Mouse (Mus musculus) c-Kit-negative CD71-positive TER-119-positive erythroid progenitor cells, embryonic 14.5 days (primary cell): ENCODE data around the gene Tpst1.

Source experiments
- DNase-seq: peaks from one replicate; pipeline ENCODE4 v3.0.0-alpha.2; 2013; ENCODE audit warnings: low read depth, low spot score

Tpst1 gene

GRCm38 (mm10) chr5:130052510-130052909, 20.6 kb upstream of the Tpst1 start:
- DNase-seq: no peak

DNA sequence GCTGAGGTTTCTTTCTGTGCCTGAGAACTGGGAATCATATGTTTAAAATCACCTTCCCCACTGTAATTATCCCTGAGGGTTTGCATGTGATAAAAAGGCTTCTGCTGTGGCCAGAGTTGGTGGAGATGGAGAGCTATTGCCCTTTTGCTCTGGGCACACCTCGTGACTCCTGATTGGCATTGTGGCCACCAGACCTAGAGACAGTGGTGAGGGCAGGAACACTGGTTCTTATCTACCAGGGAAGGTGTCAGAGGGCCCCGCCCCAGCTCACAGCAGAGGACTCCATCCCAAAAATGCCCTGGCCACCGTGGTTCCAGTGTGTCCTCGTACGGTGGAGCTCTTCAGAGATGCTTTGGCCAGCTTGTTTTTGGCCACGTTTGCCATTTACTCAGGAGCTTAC, 20.2 kb upstream of the Tpst1 start:
- no peak for DNase-seq

DNA sequence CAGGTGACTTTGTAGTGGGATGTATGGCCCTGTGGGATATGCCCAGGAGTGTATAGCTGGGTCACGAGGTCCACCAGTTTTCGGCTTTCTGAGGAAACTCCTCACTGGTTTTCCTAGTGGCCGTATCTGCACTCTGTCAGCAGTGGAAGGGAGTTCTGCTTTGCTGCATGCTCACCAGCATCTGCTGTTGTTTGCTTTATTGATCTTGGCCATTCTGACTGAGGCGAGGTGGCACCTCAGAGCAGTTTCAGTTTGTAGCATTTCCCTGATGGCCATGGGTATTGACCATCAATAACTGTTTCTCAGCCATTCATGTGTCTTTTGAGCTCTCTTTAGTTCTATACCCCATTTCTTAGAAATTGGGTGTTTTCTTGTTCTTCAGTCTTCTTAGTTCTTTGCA, 17.4 kb upstream of the Tpst1 start:
- no peak for DNase-seq

DNA sequence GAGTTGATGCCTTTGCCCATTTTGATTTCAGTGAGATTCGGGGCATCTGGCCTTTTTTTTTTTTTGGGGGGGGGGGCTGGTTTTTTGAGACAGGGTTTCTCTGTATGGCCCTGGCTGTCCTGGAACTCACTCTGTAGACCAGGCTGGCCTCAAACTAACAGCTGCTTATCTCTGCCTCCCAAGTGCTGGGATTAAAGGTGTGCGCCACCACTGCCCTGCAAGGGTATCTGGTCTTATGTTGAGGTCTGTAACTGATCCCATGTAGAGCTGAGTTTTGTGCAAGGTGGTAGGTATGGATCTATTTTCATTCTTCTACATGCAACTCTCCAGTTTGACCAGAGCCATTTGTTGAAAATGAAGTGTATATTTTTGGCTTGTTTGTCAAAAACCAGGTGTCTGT, 16.8 kb upstream of the Tpst1 start:
- no peak for DNase-seq

DNA sequence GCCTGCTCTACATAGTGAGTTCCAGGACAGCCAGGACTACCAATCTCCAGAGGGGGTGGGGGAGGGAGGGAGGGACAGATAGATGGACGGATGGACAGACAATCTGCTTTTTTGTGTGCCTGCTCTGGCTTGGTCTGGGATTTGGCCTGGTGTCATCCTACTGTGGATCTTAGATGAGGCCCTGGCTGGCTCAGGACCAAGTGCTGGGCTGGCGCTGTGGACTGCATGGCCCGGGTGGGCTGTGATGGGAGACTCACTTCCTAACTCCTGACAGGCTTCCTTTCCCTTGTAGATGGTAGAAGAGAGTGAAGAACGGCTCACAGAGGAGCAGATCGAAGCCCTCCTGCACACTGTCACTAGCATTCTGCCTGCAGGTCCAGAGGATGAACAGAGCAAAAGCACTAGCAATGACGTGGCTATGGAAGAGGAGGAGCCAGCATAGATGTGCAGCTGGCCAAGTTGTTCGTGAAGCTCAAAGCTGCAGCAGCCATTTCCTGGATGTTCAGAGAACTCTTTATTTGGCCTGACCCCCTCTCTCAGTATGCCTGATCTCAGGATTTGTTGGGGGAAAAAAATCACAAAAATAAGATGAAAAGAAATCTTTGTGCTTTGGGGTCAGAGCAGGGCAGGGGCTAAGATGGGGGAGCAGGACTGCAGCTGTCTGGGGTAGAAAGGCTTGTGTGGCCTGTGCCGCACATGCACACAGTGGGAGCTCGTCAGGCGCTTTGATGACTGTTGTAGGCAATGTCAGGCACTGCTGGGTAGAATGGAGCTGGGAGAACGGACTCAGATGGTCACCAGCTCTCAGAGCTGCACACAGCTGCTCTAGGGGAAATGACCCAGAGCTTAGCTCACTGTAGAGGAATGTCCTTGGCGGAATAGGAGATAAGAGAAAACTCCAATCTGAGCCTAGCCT, 13.5 kb upstream of the Tpst1 start:
- no peak for DNase-seq

DNA sequence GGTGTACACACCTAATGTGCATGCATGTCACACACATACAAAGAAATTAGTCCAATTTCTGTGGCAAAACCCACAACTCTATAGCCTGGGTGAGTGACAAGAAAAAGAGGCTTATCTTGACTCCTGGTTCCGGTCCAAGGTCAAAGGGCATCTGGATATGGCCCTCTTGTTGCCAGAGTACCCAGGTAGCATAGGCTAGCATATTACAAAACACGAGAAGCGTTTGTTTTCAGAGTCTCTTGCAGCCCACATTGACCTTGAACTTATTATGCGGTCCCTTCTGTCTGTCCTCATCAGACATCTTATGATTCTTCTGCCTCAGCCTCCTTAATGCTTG, 12.8 kb upstream of the Tpst1 start:
- DNase-seq: no peak

GRCm38 (mm10) chr5:130062096-130062495, 11.0 kb upstream of the Tpst1 start:
- no peak for DNase-seq

GRCm38 (mm10) chr5:130063760-130064159, 9.4 kb upstream of the Tpst1 start:
- DNase-seq: no peak

GRCm38 (mm10) chr5:130065579-130065978, 7.5 kb upstream of the Tpst1 start:
- DNase-seq: peak; percentile 36

- no peak for DNase-seq
Observed at GRCm38 (mm10) chr5:130067841-130068264, 5.3 kb upstream of the Tpst1 start.

DNA sequence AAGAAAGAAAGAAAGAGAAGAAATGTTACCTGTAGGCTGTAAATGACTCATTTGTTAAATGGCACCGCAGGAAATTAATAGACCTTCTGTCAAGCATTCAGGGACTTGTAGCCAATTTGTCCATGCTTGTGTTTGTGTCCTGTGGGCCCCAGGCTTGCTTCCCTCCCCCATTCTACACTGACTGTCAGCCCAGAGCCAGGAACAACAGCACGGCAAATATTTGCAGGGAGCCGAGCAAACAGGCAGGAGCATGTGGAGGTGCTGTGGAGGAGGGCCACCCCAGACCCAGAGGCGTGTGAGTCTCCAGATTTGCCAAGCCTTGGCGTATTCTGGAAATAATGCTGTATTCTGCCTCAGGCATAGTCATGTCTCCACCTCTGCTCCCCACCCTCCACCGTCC, 1.4 kb downstream of the Tpst1 start:
- DNase-seq: no peak

- DNase-seq: no peak
Observed at GRCm38 (mm10) chr5:130076396-130076795, 3.3 kb downstream of the Tpst1 start.

- no peak for DNase-seq
Observed at GRCm38 (mm10) chr5:130078096-130078833, 5.1 kb downstream of the Tpst1 start.

DNA sequence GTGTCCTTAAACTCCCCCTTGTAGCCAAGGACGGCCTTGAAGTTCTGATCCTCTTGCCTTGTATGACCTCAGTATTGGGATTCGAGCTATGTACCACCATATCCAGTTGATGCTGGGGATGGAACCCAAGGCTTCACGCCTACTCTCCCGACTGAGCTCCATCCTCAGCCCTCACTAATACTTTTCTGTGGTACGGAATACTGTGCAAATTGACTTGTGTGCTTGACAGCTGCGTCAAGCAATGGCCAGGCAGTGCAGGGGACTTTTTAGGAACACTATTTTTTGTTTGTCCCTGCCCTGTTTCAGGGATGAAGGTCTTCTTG, 5.7 kb downstream of the Tpst1 start:
- no peak for DNase-seq

DNA sequence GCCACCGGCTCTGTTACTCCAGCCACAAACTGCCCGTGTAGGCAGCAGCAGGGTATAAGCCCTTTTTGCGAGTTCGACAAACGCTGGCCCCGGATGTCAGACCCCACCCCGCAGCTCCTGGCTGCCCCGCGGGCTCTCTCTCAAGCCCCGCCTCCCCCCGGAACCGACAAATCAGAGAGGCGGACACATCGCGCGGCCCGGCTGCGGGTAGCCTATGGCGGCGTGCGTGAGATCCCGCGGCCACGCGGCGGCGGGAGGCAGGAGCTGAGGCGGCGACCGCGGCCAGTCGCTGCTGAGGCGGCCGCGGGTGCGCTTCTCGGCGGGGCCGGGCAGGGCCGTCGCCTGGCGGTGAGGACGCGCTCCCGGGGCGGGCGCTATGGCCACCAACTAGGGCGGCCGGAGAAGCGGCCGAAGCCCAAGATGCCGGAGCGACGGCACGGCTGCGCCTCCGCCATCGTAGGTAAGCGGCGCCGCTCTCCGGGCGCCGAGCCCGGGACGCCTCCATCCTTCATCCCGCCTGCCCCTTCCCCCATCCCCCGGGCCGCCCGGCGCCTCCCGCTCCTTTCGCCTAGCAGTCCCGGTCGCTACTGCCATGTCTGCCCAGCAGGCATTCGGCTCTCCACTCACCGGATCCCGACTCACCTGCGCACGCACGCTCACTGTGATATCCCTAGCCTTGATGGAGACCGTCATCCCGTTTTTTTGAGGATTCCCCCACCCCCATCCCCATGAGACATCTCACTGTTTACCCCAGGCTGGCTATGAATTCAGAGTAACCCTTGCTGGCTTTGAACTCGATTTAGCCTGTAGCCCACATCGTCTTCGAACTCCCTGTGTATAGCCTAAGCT, 6.3 kb downstream of the Tpst1 start:
- DNase-seq: peak; percentile 77

DNA sequence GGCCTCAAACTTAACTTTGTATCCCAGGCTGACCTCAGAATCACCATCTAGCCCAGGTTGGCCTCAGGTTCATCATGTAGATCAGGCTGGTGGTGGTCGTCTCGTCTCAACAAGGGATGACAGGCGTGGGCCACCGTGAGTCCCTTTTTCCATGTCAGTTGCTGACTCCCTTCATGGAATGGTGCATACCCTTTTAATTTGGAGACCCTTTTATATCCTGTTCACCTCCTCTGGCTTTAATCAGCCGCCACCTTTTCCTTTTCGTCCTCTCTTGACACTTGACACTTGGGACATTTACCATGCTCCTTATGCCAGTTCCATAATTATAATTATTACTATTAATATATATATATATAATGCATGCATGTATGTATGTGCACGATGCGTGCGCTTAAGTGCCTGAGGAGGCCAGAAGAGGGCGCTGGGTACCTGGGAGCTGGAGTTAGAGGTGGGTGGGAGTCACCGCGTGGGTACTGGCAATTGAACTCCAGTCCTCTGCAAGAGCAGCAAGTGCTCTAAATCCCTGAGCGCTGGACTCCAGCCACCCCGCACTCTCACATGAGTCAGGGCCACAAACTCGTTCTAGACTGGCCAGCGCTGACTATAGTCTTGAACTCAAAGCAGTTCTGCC, 7.0 kb downstream of the Tpst1 start:
- no peak for DNase-seq

DNA sequence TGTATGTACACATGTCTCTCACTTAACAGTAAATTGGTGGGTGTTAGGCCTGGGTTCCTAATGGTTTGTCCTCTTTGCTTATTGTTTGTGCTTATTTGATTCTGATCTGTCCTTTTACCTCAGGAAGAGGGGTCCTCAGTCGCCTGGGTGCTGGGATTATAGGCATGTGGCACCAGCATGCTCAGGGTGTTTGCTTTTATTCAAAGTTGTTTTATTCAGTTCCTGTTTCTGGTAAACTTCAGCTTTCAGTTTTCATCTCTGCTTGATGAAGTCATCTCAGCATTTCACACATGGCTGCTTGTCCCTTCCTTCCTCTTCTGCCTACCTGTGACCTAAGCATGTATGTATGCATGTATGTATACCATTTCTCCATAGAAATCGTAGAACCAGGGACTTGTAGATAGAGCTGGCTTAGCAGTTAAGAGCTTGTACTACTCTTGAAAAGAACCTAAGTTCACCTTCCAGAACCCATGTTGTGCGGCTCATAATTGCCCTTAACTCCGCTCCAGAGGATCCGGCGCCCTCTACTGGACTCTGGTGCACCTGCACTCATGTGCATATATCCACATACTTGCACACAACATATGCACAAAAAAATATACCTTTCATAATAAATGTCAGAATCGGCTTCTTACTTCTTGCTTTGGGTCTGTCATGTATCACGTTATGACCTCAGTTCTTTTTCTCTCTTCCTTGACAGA, 8.2 kb downstream of the Tpst1 start:
- DNase-seq: no peak

GRCm38 (mm10) chr5:130082431-130082830, 9.3 kb downstream of the Tpst1 start:
- DNase-seq: no peak

GRCm38 (mm10) chr5:130084271-130084670, 11.1 kb downstream of the Tpst1 start:
- no peak for DNase-seq

GRCm38 (mm10) chr5:130088008-130088407, 14.9 kb downstream of the Tpst1 start:
- DNase-seq: no peak

DNA sequence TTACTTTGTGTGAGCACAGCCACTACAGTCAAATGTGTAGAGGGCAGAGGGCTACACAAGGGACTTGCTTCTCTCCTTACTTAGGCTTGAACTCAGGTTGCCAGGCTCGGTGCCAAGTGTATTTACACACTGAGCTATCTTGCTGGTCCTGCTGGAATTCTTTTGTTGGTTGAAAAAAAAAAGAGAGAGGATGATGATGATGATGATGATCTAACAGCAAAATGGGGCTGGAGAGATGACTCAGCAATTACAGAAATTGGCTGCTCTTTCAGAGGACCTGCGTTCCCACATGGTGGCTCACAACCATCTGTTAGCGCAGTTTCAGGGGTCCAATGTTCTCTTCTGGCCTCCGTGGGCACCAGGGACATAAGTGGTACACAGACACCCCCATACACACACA, 15.5 kb downstream of the Tpst1 start:
- DNase-seq: no peak
